Mouse (Mus musculus) Patski (cell line): ENCODE results near the gene Traf3ip2. TPM values are rescaled to one million over a fixed set of nuclear protein-coding genes. Genes with fewer than 3 reads are reported as not detected.

ENCODE experiments used
- ATAC-seq: fragments of 100-300 bp; one replicate; pipeline ENCODE4 v1.8.0; 2021
- CTCF ChIA-PET: fragments of 350-600 bp; sonication (Branson Sonifier 250); formaldehyde crosslinking; loops from one replicate; lab custom pipeline; 2022; ENCODE audit warnings: inconsistent platforms; lab: Charles Lee
- POLR2A ChIA-PET: fragments of 350-600 bp; sonication (Branson Sonifier 250); formaldehyde crosslinking; loops from one replicate; lab custom pipeline; 2022; ENCODE audit warnings: antibody characterized with exemption, inconsistent platforms; lab: Charles Lee
- DNase-seq: peaks from one replicate; pipeline ENCODE4 v3.0.0-alpha.2; 2011; ENCODE audit warnings: low read depth, low spot score
- H3K27me3 ChIP-seq: fragments of 371-371 bp; one replicate; pipeline ENCODE4 v1.5.1; 2021
- CTCF ChIP-seq: fragments of 100-300 bp; IDR thresholded peaks from one replicate; pipeline ENCODE4 v1.5.1; 2021
- in situ Hi-C: fragments of 300-500 bp; cut with MboI; formaldehyde crosslinking; loops from 3 replicates; pipeline ENCODE4 v1.11.1; 2018; ENCODE audit warnings: low pct_unique_long_range_greater_than_20kb, mixed read lengths
- polyA plus RNA-seq: library from polyadenylated mRNA; unstranded; gene quantifications from one replicate; pipeline ENCODE4 v1.2.3, GENCODE M21; 2021

Traf3ip2 gene
- polyA plus RNA-seq, 1 experiment from 2014 or later: 16.6 TPM

GRCm38 (mm10) chr10:39692152-39692551 is 79.4 kb downstream of the Traf3ip2 start:
- DNase-seq: no peak
- POLR2A ChIA-PET: interaction anchor here (0.7 kb wide), 1 partner anchor 52 kb away, joined by 7 read pairs; no protein-coding TSS in a partner anchor
- ATAC-seq: no peak
- in situ Hi-C loops: no loop called here
- TF ChIP-seq CTCF: no peak
- CTCF ChIA-PET: no interaction called here
- no peaks in the 10 kb centered on the region for H3K27me3 ChIP-seq

Other genes starting within 250 kb of the Traf3ip2 start
- gene Fyn, start 244.1 kb upstream of the Traf3ip2 start, polyA plus RNA-seq: 64.4 TPM
- gene Rev3l, start 119.2 kb downstream of the Traf3ip2 start, polyA plus RNA-seq: 21.8 TPM